Mouse (Mus musculus) liver, adult (tissue): ENCODE data around the gene Rpl3.

Experiments used
- GATA4 ChIP-seq: IDR thresholded peaks from 2 replicates; pipeline ENCODE4 v1.6.1; 2014; ENCODE audit warnings: mild to moderate bottlenecking, low read length; ENCODE audit not compliant: insufficient replicate concordance

The Rpl3 gene

GRCm38 (mm10) chr15:80121721-80122325 lies 30.2 kb upstream of the Rpl3 start:
- no peak for TF ChIP-seq GATA4

- no peak for TF ChIP-seq GATA4
These were observed 27.4 kb upstream of the Rpl3 start for GRCm38 (mm10) chr15:80119076-80119475.

- no peak for TF ChIP-seq GATA4
These were observed 25.5 kb upstream of the Rpl3 start for GRCm38 (mm10) chr15:80117154-80117553.

GRCm38 (mm10) chr15:80115866-80116794 lies 24.5 kb upstream of the Rpl3 start:
- no peak for TF ChIP-seq GATA4

- no peak for TF ChIP-seq GATA4
These were observed 23.6 kb upstream of the Rpl3 start for GRCm38 (mm10) chr15:80115256-80115655.

- TF ChIP-seq GATA4, result no peak
These were observed 22.7 kb upstream of the Rpl3 start for GRCm38 (mm10) chr15:80114414-80114813.

GRCm38 (mm10) chr15:80112499-80112898 lies 20.8 kb upstream of the Rpl3 start:
- TF ChIP-seq GATA4, result no peak

- TF ChIP-seq GATA4, result no peak
These were observed 19.8 kb upstream of the Rpl3 start for GRCm38 (mm10) chr15:80111436-80111835.

- no peak for TF ChIP-seq GATA4
These were observed 15.9 kb upstream of the Rpl3 start for GRCm38 (mm10) chr15:80107575-80107974.

- TF ChIP-seq GATA4, result no peak
These were observed 15.5 kb upstream of the Rpl3 start for GRCm38 (mm10) chr15:80107143-80107542.

- TF ChIP-seq GATA4, result no peak
These were observed 14.1 kb upstream of the Rpl3 start for GRCm38 (mm10) chr15:80105490-80106410.

GRCm38 (mm10) chr15:80102495-80102894 lies 10.8 kb upstream of the Rpl3 start:
- TF ChIP-seq GATA4, result no peak

- TF ChIP-seq GATA4, result no peak
These were observed 9.8 kb upstream of the Rpl3 start for GRCm38 (mm10) chr15:80101503-80101902.

GRCm38 (mm10) chr15:80100871-80101270 lies 9.2 kb upstream of the Rpl3 start:
- no peak for TF ChIP-seq GATA4

GRCm38 (mm10) chr15:80100196-80100595 lies 8.5 kb upstream of the Rpl3 start:
- no peak for TF ChIP-seq GATA4

- TF ChIP-seq GATA4, result no peak
These were observed 7.8 kb upstream of the Rpl3 start for GRCm38 (mm10) chr15:80099477-80099876.

GRCm38 (mm10) chr15:80098809-80099208 lies 7.1 kb upstream of the Rpl3 start:
- TF ChIP-seq GATA4, result no peak
